Mouse (Mus musculus) myocyte (in vitro differentiated cells): ENCODE results near the gene Otc.

Experiments used
- CEBPB ChIP-seq: IDR thresholded peaks from 2 replicates; pipeline ENCODE4 v1.6.1; 2011; ENCODE audit warnings: mild to moderate bottlenecking, moderate library complexity; ENCODE audit not compliant: poor library complexity, insufficient read depth, severe bottlenecking
- E2F4 ChIP-seq: IDR thresholded peaks from one replicate; pipeline ENCODE4 v1.6.1; 2011; ENCODE audit warnings: mild to moderate bottlenecking, control low read depth, moderate library complexity; ENCODE audit not compliant: insufficient read depth
- MAX ChIP-seq: IDR thresholded peaks from one replicate; pipeline ENCODE4 v1.6.1; 2011; ENCODE audit warnings: low read depth, mild to moderate bottlenecking, control low read depth
- MYOD1 ChIP-seq, 3 experiments: IDR thresholded peaks; one replicate each; pipeline ENCODE4 v1.6.1; 2011; ENCODE audit warnings: control low read depth in 2 of 3, low read depth in 2 of 3, mild to moderate bottlenecking in 2 of 3, moderate library complexity in 1 of 3; ENCODE audit not compliant: insufficient read length in 2 of 3, control insufficient read depth in 1 of 3
- MYOG ChIP-seq, 3 experiments: IDR thresholded peaks; one replicate each; pipeline ENCODE4 v1.6.1; 2011; ENCODE audit warnings: control low read depth in 2 of 3, low read depth in 2 of 3, mild to moderate bottlenecking in 2 of 3; ENCODE audit not compliant: insufficient read length in 2 of 3, control insufficient read depth in 1 of 3, insufficient read depth in 1 of 3
- POLR2A ChIP-seq: IDR thresholded peaks from one replicate; pipeline ENCODE4 v1.6.1; 2011; ENCODE audit warnings: low read depth, mild to moderate bottlenecking, control low read depth, moderate library complexity; ENCODE audit not compliant: insufficient read length
- TCF12 ChIP-seq: IDR thresholded peaks from one replicate; pipeline ENCODE4 v1.6.1; 2011; ENCODE audit warnings: mild to moderate bottlenecking, control low read depth; ENCODE audit not compliant: poor library complexity, insufficient read depth, severe bottlenecking
- USF1 ChIP-seq: IDR thresholded peaks from one replicate; pipeline ENCODE4 v1.6.1; 2011; ENCODE audit warnings: low read depth, mild to moderate bottlenecking, control low read depth, moderate library complexity

DNA sequence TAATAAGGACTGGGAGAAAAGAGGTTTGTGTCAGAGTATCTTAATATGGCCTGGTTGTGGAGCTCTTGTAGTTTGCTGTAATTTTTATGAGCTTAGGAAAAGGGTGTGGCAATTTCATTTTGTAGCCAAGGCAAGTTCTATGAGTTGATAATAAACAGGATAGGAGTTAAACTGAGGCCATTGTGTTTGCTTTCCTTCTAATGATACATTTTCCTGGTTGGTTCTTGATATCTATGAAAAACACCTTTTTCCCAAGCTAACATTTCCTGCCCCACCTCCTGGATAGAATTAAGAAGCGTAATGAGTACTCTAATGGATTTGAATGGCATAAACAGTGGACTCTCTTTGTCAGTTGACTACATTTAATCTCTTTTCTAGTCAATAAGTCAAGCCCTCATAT lies 5.7 kb downstream of the Otc start:
- TF ChIP-seq TCF12 = no peak
- no peak for TF ChIP-seq USF1
- TF ChIP-seq POLR2A = no peak
- no peak for TF ChIP-seq E2F4
- no peak for TF ChIP-seq CEBPB
- no peak for TF ChIP-seq MYOG (IDR thresholded peaks at IDR 0.05; ENCODE audit: control insufficient read depth in 1 of 3, insufficient read depth in 1 of 3, insufficient read length in 2 of 3, low read depth in 2 of 3)
- TF ChIP-seq MYOD1 (IDR thresholded peaks at IDR 0.05; ENCODE audit: control insufficient read depth in 1 of 3, insufficient read length in 2 of 3, low read depth in 2 of 3) = no peak
- no peak for TF ChIP-seq MAX
